Mouse (Mus musculus) hindbrain, embryonic 10.5 days (tissue): Measurements from ENCODE around the gene Ext2. TPM values are rescaled to one million over a fixed set of nuclear protein-coding genes. Genes with fewer than 3 reads are reported as not detected.

Experiments used
- DNase-seq: peaks from one replicate; pipeline ENCODE4 v3.0.0-alpha.2; 2017; ENCODE audit warnings: low spot score
- H3K27ac ChIP-seq: fragments of 300-500 bp; sonication (generic); 2 replicates; pipeline ENCODE4 v1.5.1; 2016; ENCODE audit warnings: mild to moderate bottlenecking, moderate library complexity
- H3K27me3 ChIP-seq: fragments of 300-500 bp; sonication (generic); 2 replicates; pipeline ENCODE4 v1.6.1; 2016; ENCODE audit warnings: mild to moderate bottlenecking; ENCODE audit not compliant: poor library complexity, insufficient read depth, severe bottlenecking
- H3K36me3 ChIP-seq: fragments of 300-500 bp; sonication (generic); 2 replicates; pipeline ENCODE4 v1.6.1; 2016; ENCODE audit warnings: mild to moderate bottlenecking, moderate library complexity
- H3K4me1 ChIP-seq: fragments of 300-500 bp; sonication (generic); replicated peaks from 2 replicates; pipeline ENCODE4 v1.6.1; 2016; ENCODE audit warnings: mild to moderate bottlenecking
- H3K4me3 ChIP-seq: fragments of 300-500 bp; sonication (generic); 2 replicates; pipeline ENCODE4 v1.5.1; 2016; ENCODE audit warnings: mild to moderate bottlenecking, moderate library complexity
- H3K9me3 ChIP-seq: fragments of 300-500 bp; sonication (generic); 2 replicates; pipeline ENCODE4 v1.6.1; 2016; ENCODE audit warnings: mild to moderate bottlenecking, moderate library complexity
- WGBS: fragments of 180-500 bp; shearing (Covaris S2); methylation state at CpG from one replicate; pipeline ENCODE4 v1.1.7; 2016; 5-methylcytosine and 5-hydroxymethylcytosine counted together
- polyA plus RNA-seq: library from polyadenylated mRNA; unstranded; fragments of >200 nt; fragmentation: Nextera tagmentation; extraction: Ambion mirVana; gene quantifications from 2 replicates; pipeline ENCODE4 v1.2.1, GENCODE M21; 2016

The Ext2 gene
- polyA plus RNA-seq, 1 experiment from 2014 or later: 77.1 TPM

- Histone ChIP-seq H3K36me3 (no peaks in the 10 kb centered on the region), H3K4me3 (no peak overlapping the region), H3K9me3 (no peaks in the 10 kb centered on the region), H3K4me1 (peaks cover 32% of the 10 kb centered on the region), H3K27ac (no peak overlapping the region), H3K27me3 (peaks cover 15% of the 10 kb centered on the region)
- DNase-seq: no peak
- 90% methylated on average over 7 of the region's 7 CpGs for WGBS
These were observed 209.3 kb downstream of the Ext2 start for GRCm38 (mm10) chr2:93613020-93613419.

Other genes with a start within 250 kb of the Ext2 start
- 7.2 and 9.0 TPM in 2 replicates for gene Alx4, start 180.2 kb downstream of the Ext2 start, polyA plus RNA-seq
- gene Accs, start 27.4 kb upstream of the Ext2 start, polyA plus RNA-seq: 8.3 and 9.3 TPM in 2 replicates
- gene Accsl, start 46.6 kb upstream of the Ext2 start, polyA plus RNA-seq: not detected in 2 replicates
- 3.0 and 4.0 TPM in 2 replicates for gene Gm13889, start 134.6 kb upstream of the Ext2 start, polyA plus RNA-seq
- not detected in 2 replicates for gene Gm27027, start 173.8 kb upstream of the Ext2 start, polyA plus RNA-seq
- gene Alkbh3, start 188.2 kb upstream of the Ext2 start, polyA plus RNA-seq: 57.5 and 58.7 TPM in 2 replicates